Mouse (Mus musculus): ENCODE measurements around the gene Lefty2. TPM values are rescaled to one million over a fixed set of nuclear protein-coding genes. Genes with fewer than 3 reads are reported as not detected.

The Lefty2 gene
- total and polyA plus RNA-seq, 3 experiments, result not detected

DNA sequence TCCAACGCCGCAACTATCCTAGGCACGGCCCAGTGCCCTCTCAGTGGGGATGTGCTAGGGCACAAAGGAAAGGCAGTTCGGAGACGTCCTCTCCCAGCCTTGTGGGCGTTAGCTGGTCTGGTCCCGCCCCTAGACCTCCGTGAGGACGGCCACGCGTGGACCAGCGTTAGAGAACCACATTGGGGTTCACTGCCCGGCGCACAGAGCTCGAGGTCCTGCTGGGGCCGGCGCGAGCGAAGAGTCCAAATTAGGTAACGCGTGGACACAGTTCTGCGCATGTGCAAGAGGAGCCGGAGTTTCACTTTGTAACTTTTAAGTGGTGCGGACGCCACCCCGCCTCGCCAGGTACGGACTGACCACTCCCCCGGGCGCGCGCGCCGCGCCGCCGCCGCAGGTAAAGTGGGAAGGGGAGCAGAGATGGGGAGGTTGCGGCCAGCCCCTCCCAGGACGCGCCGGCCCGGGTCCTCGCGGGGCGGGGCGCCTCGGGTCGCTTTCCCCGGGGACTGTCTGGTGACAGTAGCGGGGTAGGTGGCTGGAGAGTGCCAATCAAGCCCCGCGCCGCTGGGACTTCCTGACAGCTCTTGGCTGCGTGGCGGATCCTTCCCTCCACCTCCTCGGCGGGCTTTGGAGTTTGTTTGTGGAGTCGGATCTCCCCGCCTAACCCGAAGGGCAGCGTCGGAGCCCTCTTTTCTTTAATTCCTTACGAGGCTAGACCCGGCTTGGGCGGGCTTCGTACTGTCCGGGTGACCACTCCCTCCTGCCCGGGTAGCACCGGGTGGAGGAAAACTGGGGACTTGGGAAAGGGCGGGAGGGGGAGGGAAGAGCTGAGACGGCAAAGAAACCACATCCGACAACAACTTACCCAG is 49.5 kb downstream of the Lefty2 start, which contains the start of gene Tmem63a (continued):
- no peak for TF ChIP-seq E2F4 (IDR thresholded peaks at IDR 0.05; ENCODE audit: borderline replicate concordance, low read depth, low read length)
- no peak for TF ChIP-seq POLR2AphosphoS5 (IDR thresholded peaks at IDR 0.05; ENCODE audit: borderline replicate concordance, low read depth, low read length)
- no peak for TF ChIP-seq KAT2A (conservative IDR thresholded peaks at IDR 0.05; ENCODE audit: low read depth, low read length)

GRCm38 (mm10) chr1:180943032-180943644 is 50.2 kb downstream of the Lefty2 start:
- peaks cover 3 to 16% of the 10 kb centered on the region in 2 experiments; a peak in 3 of 4 replicates for H3K4me1 ChIP-seq (ENCODE audit: control insufficient read depth in 1 of 2, insufficient read depth in 2 of 2, low read length in 2 of 2)
- no peak for DNase-seq (ENCODE audit: low read depth, low spot score)
- TF ChIP-seq GATA1 (IDR thresholded peaks at IDR 0.05; ENCODE audit: low read depth, low read length) (peak; percentile 57; the same call in 1 of the 2 replicates), POLR2AphosphoS5 (IDR thresholded peaks at IDR 0.05; ENCODE audit: borderline replicate concordance, low read depth, low read length) (no peak)
- peak overlapping the region; percentile 59 to 91 for H3K4me3 ChIP-seq (ENCODE audit: control insufficient read depth in 1 of 2, insufficient read depth in 1 of 2, low read depth in 2 of 2, low read length in 2 of 2)
- H3K36me3 ChIP-seq (ENCODE audit: control insufficient read depth in 1 of 2, insufficient read depth in 2 of 2, low read length in 2 of 2), result peaks cover 0 to 4% of the 10 kb centered on the region in 2 experiments; a peak in 1 of 4 replicates
- peak overlapping the region; percentile 88 for H3K9ac ChIP-seq (ENCODE audit: control insufficient read depth, low read depth, low read length, poor library complexity, severe bottlenecking)
- H3K27ac ChIP-seq (ENCODE audit: control insufficient read depth, low read depth, low read length), result peak overlapping the region; percentile 64
- peaks cover 5% of the 10 kb centered on the region; the same call in 1 of the 2 replicates for H3K79me2 ChIP-seq (ENCODE audit: control insufficient read depth, insufficient read depth, low read length, poor library complexity)
- H3K9me3 ChIP-seq (replicated peaks; ENCODE audit: insufficient read depth, low read length), result no peaks in the 10 kb centered on the region
- no peaks in the 10 kb centered on the region for H3K27me3 ChIP-seq (ENCODE audit: control insufficient read depth in 1 of 2, insufficient read depth in 2 of 2, low read length in 2 of 2)

DNA sequence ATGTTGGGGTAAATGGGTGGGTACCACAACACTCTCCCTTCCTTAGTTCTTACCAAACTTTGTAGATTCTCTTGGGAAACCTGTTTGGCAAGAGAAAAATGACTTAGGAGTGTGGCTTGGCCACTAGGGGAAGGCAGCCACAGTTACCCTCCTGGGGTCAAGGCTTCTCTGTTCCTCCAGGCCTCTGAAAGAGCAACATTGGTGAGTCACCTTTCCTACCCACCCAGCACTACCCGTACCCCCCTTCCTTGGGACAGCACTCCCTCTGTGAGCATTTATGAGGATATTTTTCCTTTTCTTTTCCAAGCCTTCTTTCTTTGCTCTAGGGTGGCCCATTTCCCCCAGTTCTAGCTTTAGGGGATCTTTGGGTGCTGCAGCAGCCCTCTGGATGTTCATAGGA is 51.0 kb downstream of the Lefty2 start:
- no peaks in the 10 kb centered on the region for H3K9me3 ChIP-seq (replicated peaks; ENCODE audit: insufficient read depth, low read length)
- no peak for DNase-seq (ENCODE audit: low read depth, low spot score)
- H3K36me3 ChIP-seq (ENCODE audit: control insufficient read depth in 1 of 2, insufficient read depth in 2 of 2, low read length in 2 of 2), result peaks cover 0 to 4% of the 10 kb centered on the region in 2 experiments; a peak in 1 of 4 replicates
- H3K27ac ChIP-seq (ENCODE audit: control insufficient read depth, low read depth, low read length), result no peak overlapping the region
- no peak overlapping the region for H3K9ac ChIP-seq (ENCODE audit: control insufficient read depth, low read depth, low read length, poor library complexity, severe bottlenecking)
- peaks cover 3 to 16% of the 10 kb centered on the region in 2 experiments; a peak in 3 of 4 replicates for H3K4me1 ChIP-seq (ENCODE audit: control insufficient read depth in 1 of 2, insufficient read depth in 2 of 2, low read length in 2 of 2)
- no peak for TF ChIP-seq USF1 (IDR thresholded peaks at IDR 0.05; ENCODE audit: low read depth, low read length)
- no peak for TF ChIP-seq E2F4 (IDR thresholded peaks at IDR 0.05; ENCODE audit: borderline replicate concordance, low read depth, low read length)
- no peak for TF ChIP-seq CHD2 (IDR thresholded peaks at IDR 0.05; ENCODE audit: low read length)
- no peak for TF ChIP-seq SMC3 (IDR thresholded peaks at IDR 0.05; ENCODE audit: low read depth, low read length)
- TF ChIP-seq ZC3H11A (IDR thresholded peaks at IDR 0.05; ENCODE audit: low read depth, low read length), result no peak
- peak in 1 of 3 experiments; percentile 33; a peak in 2 of 6 replicates for TF ChIP-seq CTCF (IDR thresholded peaks at IDR 0.05 in 2 of 3, conservative IDR thresholded peaks at IDR 0.05 in 1 of 3; ENCODE audit: control insufficient read depth in 1 of 3, insufficient read depth in 1 of 3, low read depth in 2 of 3, low read length in 3 of 3, poor library complexity in 1 of 3, severe bottlenecking in 1 of 3)
- H3K4me3 ChIP-seq (ENCODE audit: control insufficient read depth in 1 of 2, insufficient read depth in 1 of 2, low read depth in 2 of 2, low read length in 2 of 2), result no peak overlapping the region
- peaks cover 5% of the 10 kb centered on the region; the same call in 1 of the 2 replicates for H3K79me2 ChIP-seq (ENCODE audit: control insufficient read depth, insufficient read depth, low read length, poor library complexity)
- H3K27me3 ChIP-seq (ENCODE audit: control insufficient read depth in 1 of 2, insufficient read depth in 2 of 2, low read length in 2 of 2), result no peaks in the 10 kb centered on the region

Measured in MEL (cell line).